23 mouse cellular contexts compared by ENCODE assay signal in genomic region chr17:85971120-85971519, GRCm38 (mm10).
A peak's percentile ranks its signal among the peaks of the same experiment; 100 is the strongest.
DNase-seq lines count a peak whose midpoint lies in the region; ATAC-seq and TF ChIP-seq lines count a peak whose summit lies in the region.
"Had no signal": no experiment of that assay in that cellular context is flagged by ENCODE, and none has a peak within 500 bp of the region (broad histone marks: within the 10 kb centered on the region; RNA-seq: fewer than 3 reads in every experiment).

No protein-coding gene starts in this region.

- H3K27me3 ChIP-seq in kidney, embryonic 14.5 days (ENCODE audit: control insufficient read depth, insufficient read depth, low read length): no peaks in the 10 kb centered on the region
- H3K27me3 ChIP-seq in CH12.LX (replicated peaks): no peaks in the 10 kb centered on the region
- H3K27me3 ChIP-seq in embryonic facial prominence, embryonic 12.5 days: no peaks in the 10 kb centered on the region
- H3K27me3 ChIP-seq in forebrain, embryonic 12.5 days: no peaks in the 10 kb centered on the region
- H3K27me3 ChIP-seq: hindbrain, embryonic 12.5 days; limb, embryonic 13.5 days; stomach, embryonic 15.5 days had no signal

- TF ChIP-seq POLR2A in CH12.LX (IDR thresholded peaks at IDR 0.05; ENCODE audit: low read depth, low read length): no peak

- peak; percentile 90 for ATAC-seq in kidney, embryonic 14.5 days (ENCODE audit: low FRiP score, low TSS enrichment)
- no peak for ATAC-seq in embryonic facial prominence, embryonic 12.5 days (ENCODE audit: insufficient number of reproducible peaks, insufficient read depth, low FRiP score, low TSS enrichment)
- no peak for ATAC-seq in forebrain, embryonic 12.5 days (ENCODE audit: low FRiP score)
- ATAC-seq: CD4-positive, CD25-positive, alpha-beta regulatory T cell, adult 4 months; forebrain, embryonic 14.5 days; intestine, postnatal 0 days had no signal

- H3K4me2 ChIP-seq in kidney, embryonic 14.5 days (replicated peaks; ENCODE audit: low read depth, low read length): no peak overlapping the region
- no peak overlapping the region for H3K4me2 ChIP-seq in CH12.LX (ENCODE audit: insufficient read depth, low read depth, poor library complexity, severe bottlenecking)
- no peak overlapping the region for H3K4me2 ChIP-seq in embryonic facial prominence, embryonic 12.5 days (replicated peaks)
- H3K4me2 ChIP-seq in forebrain, embryonic 12.5 days: no peak overlapping the region
- H3K4me2 ChIP-seq: hindbrain, embryonic 12.5 days; limb, embryonic 13.5 days; liver, embryonic 11.5 days; stomach, embryonic 15.5 days had no signal

- H3K4me1 ChIP-seq in kidney, embryonic 14.5 days (ENCODE audit: control insufficient read depth, insufficient read depth, low read length): peaks cover 3% of the 10 kb centered on the region; the same call in 1 of the 2 replicates
- peaks cover 8 to 15% of the 10 kb centered on the region in 2 experiments for H3K4me1 ChIP-seq in CH12.LX (ENCODE audit: control insufficient read depth in 1 of 2, insufficient read depth in 2 of 2)
- peaks cover 25% of the 10 kb centered on the region for H3K4me1 ChIP-seq in embryonic facial prominence, embryonic 12.5 days
- H3K4me1 ChIP-seq in forebrain, embryonic 12.5 days: peaks cover 10% of the 10 kb centered on the region
- H3K4me1 ChIP-seq: stomach, embryonic 15.5 days had no signal

- no peak overlapping the region for H3K27ac ChIP-seq in kidney, embryonic 14.5 days (ENCODE audit: low read depth, low read length)
- H3K27ac ChIP-seq in CH12.LX (ENCODE audit: insufficient read depth, low read depth): no peak overlapping the region
- 0 out of 2 replicates have a peak overlapping the region, but pooled peaks have one; percentile 41 for H3K27ac ChIP-seq in embryonic facial prominence, embryonic 12.5 days
- no peak overlapping the region for H3K27ac ChIP-seq in forebrain, embryonic 12.5 days
- H3K27ac ChIP-seq: hindbrain, embryonic 12.5 days; limb, embryonic 13.5 days; stomach, embryonic 15.5 days had no signal

- no peak overlapping the region for H3K4me3 ChIP-seq in kidney, embryonic 14.5 days (ENCODE audit: low read length)
- no peak overlapping the region for H3K4me3 ChIP-seq in CH12.LX (replicated peaks in 1 of 3; ENCODE audit: low read depth in 2 of 3, low read length in 2 of 3, poor library complexity in 1 of 3)
- no peak overlapping the region for H3K4me3 ChIP-seq in embryonic facial prominence, embryonic 12.5 days
- no peak overlapping the region for H3K4me3 ChIP-seq in forebrain, embryonic 12.5 days (replicated peaks)
- H3K4me3 ChIP-seq: hindbrain, embryonic 12.5 days; limb, embryonic 13.5 days; stomach, embryonic 15.5 days had no signal

- no peak for DNase-seq in kidney, adult 9 months
- DNase-seq in CH12.LX (ENCODE audit: extremely low read depth): no peak
- DNase-seq in embryo, embryonic 10.5 days (ENCODE audit: low spot score): peak; percentile 36
- DNase-seq in spleen, adult 12 weeks (ENCODE audit: low spot score): no peak
- DNase-seq: adrenal gland, postnatal 36 days; cerebellum, adult 18-20 months; cerebellum, postnatal 10 days; heart, postnatal 14 days; kidney, postnatal 14 days; lung, postnatal 36 days; midbrain, embryonic 14.5 days; retina, postnatal 1 day; right cerebral cortex, postnatal 14 days had no signal

- H3K9ac ChIP-seq in kidney, embryonic 14.5 days (ENCODE audit: low read depth, low read length): no peak overlapping the region
- H3K9ac ChIP-seq in CH12.LX (ENCODE audit: insufficient read depth, low read depth): 0 out of 2 replicates have a peak overlapping the region, but pooled peaks have one; percentile 25
- no peak overlapping the region for H3K9ac ChIP-seq in embryonic facial prominence, embryonic 12.5 days
- H3K9ac ChIP-seq in forebrain, embryonic 12.5 days: no peak overlapping the region
- H3K9ac ChIP-seq: hindbrain, embryonic 12.5 days; limb, embryonic 13.5 days; stomach, embryonic 15.5 days had no signal

- in situ Hi-C loops in CH12.LX (cut with MboI; ENCODE audit: low pct_ligation_motif_present, low pct_unique_long_range_greater_than_20kb, low sequenced_read_pairs): loop anchor here (10.0 kb wide), 1 partner anchor 76 kb away; no protein-coding TSS in a partner anchor

- no peak for TF ChIP-seq RAD21 in CH12.LX (IDR thresholded peaks at IDR 0.05; ENCODE audit: low read depth, low read length)

- no peaks in the 10 kb centered on the region for H3K9me3 ChIP-seq in kidney, embryonic 14.5 days (ENCODE audit: control insufficient read depth, low read length)
- no peaks in the 10 kb centered on the region for H3K9me3 ChIP-seq in CH12.LX (replicated peaks; ENCODE audit: low read length)
- no peaks in the 10 kb centered on the region for H3K9me3 ChIP-seq in embryonic facial prominence, embryonic 12.5 days
- no peaks in the 10 kb centered on the region for H3K9me3 ChIP-seq in forebrain, embryonic 12.5 days
- H3K9me3 ChIP-seq: hindbrain, embryonic 12.5 days; limb, embryonic 13.5 days; stomach, embryonic 15.5 days had no signal

- 15% methylated on average over 4 of the region's 4 CpGs for WGBS in kidney, embryonic 14.5 days
- 19% methylated on average over 4 of the region's 4 CpGs for WGBS in embryonic facial prominence, embryonic 12.5 days
- 52% methylated on average over 4 of the region's 4 CpGs for WGBS in forebrain, embryonic 12.5 days

- no peaks in the 10 kb centered on the region for H3K36me3 ChIP-seq in kidney, embryonic 14.5 days (ENCODE audit: control insufficient read depth, insufficient read depth, low read length)
- no peaks in the 10 kb centered on the region for H3K36me3 ChIP-seq in CH12.LX (replicated peaks in 1 of 2; ENCODE audit: control insufficient read depth in 1 of 2, insufficient read depth in 1 of 2, low read length in 1 of 2)
- H3K36me3 ChIP-seq in embryonic facial prominence, embryonic 12.5 days: no peaks in the 10 kb centered on the region
- no peaks in the 10 kb centered on the region for H3K36me3 ChIP-seq in forebrain, embryonic 12.5 days (replicated peaks)
- H3K36me3 ChIP-seq: hindbrain, embryonic 12.5 days; limb, embryonic 13.5 days; stomach, embryonic 15.5 days had no signal

- dilution Hi-C loops in CH12.LX (cut with MboI; ENCODE audit: extremely low pct_ligation_motif_present, extremely low pct_unique_long_range_greater_than_20kb, low sequenced_read_pairs): no loop called here

- no peak for TF ChIP-seq EP300 in CH12.LX (IDR thresholded peaks at IDR 0.05; ENCODE audit: low read length)

- H3K79me2 ChIP-seq in CH12.LX (replicated peaks; ENCODE audit: control insufficient read depth, extremely low read depth, insufficient read depth, poor library complexity, severe bottlenecking): no peaks in the 10 kb centered on the region

- TF ChIP-seq CTCF in CH12.LX (conservative IDR thresholded peaks at IDR 0.05 in 1 of 2, IDR thresholded peaks at IDR 0.05 in 1 of 2; ENCODE audit: low read depth in 2 of 2, low read length in 2 of 2): no peak

TF ChIP-seq in CH12.LX, 34 proteins besides CTCF, POLR2A, EP300 and RAD21:
- TF ChIP-seq ZKSCAN1 (IDR thresholded peaks at IDR 0.05; ENCODE audit: borderline replicate concordance, low read depth, low read length) (no peak), SIN3A (IDR thresholded peaks at IDR 0.05; ENCODE audit: low read length) (no peak), TBP (conservative IDR thresholded peaks at IDR 0.05; ENCODE audit: low read depth, low read length) (no peak), PAX5 (IDR thresholded peaks at IDR 0.05; ENCODE audit: low read length) (no peak), ZC3H11A (IDR thresholded peaks at IDR 0.05; ENCODE audit: low read depth, low read length) (no peak), IRF4 (IDR thresholded peaks at IDR 0.05; ENCODE audit: low read depth, low read length) (no peak), POLR2AphosphoS2 (IDR thresholded peaks at IDR 0.05; ENCODE audit: low read depth, low read length) (no peak), MAFK (IDR thresholded peaks at IDR 0.05; ENCODE audit: insufficient replicate concordance, low read length) (no peak), MYC (IDR thresholded peaks at IDR 0.05; ENCODE audit: low read depth, low read length) (no peak), MXI1 (IDR thresholded peaks at IDR 0.05; ENCODE audit: low read depth, low read length) (no peak), RCOR1 (conservative IDR thresholded peaks at IDR 0.05; ENCODE audit: low read depth, low read length) (no peak), HCFC1 (IDR thresholded peaks at IDR 0.05; ENCODE audit: low read depth, low read length) (no peak), ZNF384 (IDR thresholded peaks at IDR 0.05; ENCODE audit: low read depth, low read length) (no peak), UBTF (IDR thresholded peaks at IDR 0.05; ENCODE audit: low read depth, low read length) (no peak), CHD1 (IDR thresholded peaks at IDR 0.05; ENCODE audit: low read depth, low read length) (no peak), MAZ (IDR thresholded peaks at IDR 0.05; ENCODE audit: low read depth, low read length) (no peak), ZMIZ1 (IDR thresholded peaks at IDR 0.05; ENCODE audit: low read depth, low read length) (no peak), JUND (conservative IDR thresholded peaks at IDR 0.05; ENCODE audit: low read depth, low read length) (no peak)
